Mouse (Mus musculus) G1E (cell line): ENCODE results near the gene Mpg.

Experiments used
- CTCF ChIP-seq: IDR thresholded peaks from 2 replicates; pipeline ENCODE4 v1.5.1; 2012; ENCODE audit warnings: low read depth, low read length, inconsistent platforms, mixed read lengths
- GATA1 ChIP-seq: IDR thresholded peaks from 2 replicates; pipeline ENCODE4 v1.6.1; 2012; ENCODE audit warnings: borderline replicate concordance, low read length, inconsistent platforms, mixed read lengths
- GATA2 ChIP-seq: IDR thresholded peaks from 2 replicates; pipeline ENCODE4 v1.6.1; 2012; ENCODE audit warnings: low read depth, low read length, inconsistent platforms, borderline replicate concordance
- POLR2AphosphoS5 ChIP-seq: IDR thresholded peaks from 2 replicates; pipeline ENCODE4 v1.6.1; 2012; ENCODE audit warnings: low read depth, low read length, inconsistent platforms; ENCODE audit not compliant: insufficient replicate concordance
- TAL1 ChIP-seq: conservative IDR thresholded peaks from 2 replicates; pipeline ENCODE4 v1.6.1; 2012; ENCODE audit warnings: low read depth, low read length, inconsistent platforms, mixed read lengths

DNA sequence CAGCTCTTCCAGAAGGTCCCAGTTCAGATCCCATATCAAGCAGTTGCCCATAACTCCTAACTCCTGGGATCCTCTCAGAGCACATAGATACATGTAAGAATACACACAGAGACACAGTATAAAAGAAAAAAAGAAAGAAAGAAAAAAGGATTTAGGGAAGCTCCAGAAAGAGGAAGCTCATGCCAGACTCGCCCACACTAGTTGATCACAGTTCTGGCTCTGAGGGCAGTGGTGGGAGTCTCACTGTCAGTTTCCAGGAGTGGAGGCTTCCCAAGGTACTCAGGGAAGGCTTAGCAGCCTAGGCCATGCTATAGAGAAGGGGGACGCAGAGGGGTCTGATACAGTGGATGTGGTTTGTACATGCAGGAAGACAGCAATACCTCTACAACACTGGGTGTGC, 4.8 kb downstream of the Mpg start:
- TF ChIP-seq POLR2AphosphoS5 = no peak
- no peak for TF ChIP-seq GATA2
- no peak for TF ChIP-seq CTCF
- no peak for TF ChIP-seq TAL1
- TF ChIP-seq GATA1 = no peak
